ENCODE assay signal across 9 mouse cellular contexts in the genomic region with DNA sequence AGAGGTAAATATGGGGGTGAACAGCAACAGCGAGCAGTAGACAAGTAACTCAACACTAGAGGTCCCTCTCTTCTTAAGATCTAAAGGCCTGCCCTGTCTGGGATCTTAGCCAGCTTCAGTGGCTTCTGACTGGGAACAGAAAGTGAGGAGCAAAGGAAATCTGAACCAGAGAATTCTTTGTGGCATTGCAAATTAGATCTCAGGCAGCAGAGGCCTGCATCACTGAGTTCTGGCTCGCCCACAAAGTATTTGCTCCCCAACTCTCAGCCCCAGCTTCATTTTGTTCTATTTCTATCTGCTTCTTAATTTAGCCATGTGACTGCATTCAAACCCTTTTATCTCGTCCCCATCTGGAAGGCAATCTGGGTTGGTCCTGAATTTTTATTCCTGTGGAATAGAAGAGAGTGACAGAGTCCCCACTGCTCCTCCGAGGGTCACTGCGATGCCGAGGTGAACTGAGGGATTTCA.
A peak's percentile ranks its signal among the peaks of the same experiment; 100 is the strongest.
DNase-seq lines count a peak whose midpoint lies in the region; ATAC-seq and TF ChIP-seq lines count a peak whose summit lies in the region.
"Had no signal": no experiment of that assay in that cellular context is flagged by ENCODE, and none has a peak within 500 bp of the region (broad histone marks: within the 10 kb centered on the region; RNA-seq: fewer than 3 reads in every experiment).

No protein-coding gene starts in this region.

- H3K9ac ChIP-seq in kidney, embryonic 14.5 days (ENCODE audit: low read depth, low read length): no peak overlapping the region
- H3K9ac ChIP-seq: liver, embryonic 15.5 days had no signal

- ATAC-seq in kidney, embryonic 14.5 days (ENCODE audit: low FRiP score, low TSS enrichment): no peak

- intact Hi-C loops in left cerebral cortex, postnatal 25 days (cut with DNase I): loop anchor here (1.0 to 10.0 kb wide), 6 partner anchors 143 to 589 kb away; a partner anchor contains a TSS

- H3K36me3 ChIP-seq in kidney, embryonic 14.5 days (ENCODE audit: control insufficient read depth, insufficient read depth, low read length): no peaks in the 10 kb centered on the region
- no peaks in the 10 kb centered on the region for H3K36me3 ChIP-seq in kidney, adult 2 months (ENCODE audit: control insufficient read depth, insufficient read depth, low read length)
- H3K36me3 ChIP-seq: liver, embryonic 15.5 days had no signal

- no peaks in the 10 kb centered on the region for H3K9me3 ChIP-seq in kidney, embryonic 14.5 days (ENCODE audit: control insufficient read depth, low read length)
- H3K9me3 ChIP-seq: liver, embryonic 15.5 days had no signal

- H3K27ac ChIP-seq in kidney, embryonic 14.5 days (ENCODE audit: low read depth, low read length): no peak overlapping the region
- peak overlapping the region; percentile 43 for H3K27ac ChIP-seq in embryonic fibroblast, embryonic 13.5 days (ENCODE audit: insufficient read depth, low read length)
- no peak overlapping the region for H3K27ac ChIP-seq in kidney, adult 2 months (ENCODE audit: insufficient read depth, low read depth, low read length)
- H3K27ac ChIP-seq: liver, embryonic 15.5 days had no signal

- no peak for TF ChIP-seq CTCF in embryonic fibroblast, embryonic 13.5 days (IDR thresholded peaks at IDR 0.05; ENCODE audit: borderline replicate concordance, insufficient read depth, low read length)
- peak; percentile 23; the same call in 1 of the 2 replicates for TF ChIP-seq CTCF in kidney, adult 2 months (conservative IDR thresholded peaks at IDR 0.05; ENCODE audit: insufficient read depth, insufficient read length, low read depth, low read length)

- no peak for TF ChIP-seq POLR2A in embryonic fibroblast, embryonic 13.5 days (IDR thresholded peaks at IDR 0.05; ENCODE audit: low read depth, low read length)
- TF ChIP-seq POLR2A in kidney, adult 2 months (IDR thresholded peaks at IDR 0.05; ENCODE audit: low read depth, low read length): no peak

- no peaks in the 10 kb centered on the region for H3K4me1 ChIP-seq in kidney, embryonic 14.5 days (ENCODE audit: control insufficient read depth, insufficient read depth, low read length)
- peaks cover 5% of the 10 kb centered on the region; the same call in 1 of the 2 replicates for H3K4me1 ChIP-seq in embryonic fibroblast, embryonic 13.5 days (ENCODE audit: control insufficient read depth, insufficient read depth, low read length)
- H3K4me1 ChIP-seq in kidney, adult 2 months (ENCODE audit: control insufficient read depth, insufficient read depth, low read length): no peaks in the 10 kb centered on the region
- H3K4me1 ChIP-seq: liver, embryonic 15.5 days had no signal

- peak; percentile 15 for DNase-seq in kidney, adult 11 months
- peak; percentile 97 for DNase-seq in brain, adult 2 months (ENCODE audit: low read depth, low spot score)
- DNase-seq in kidney, adult 2 months: peak; percentile 50
- peak; percentile 73 to 95 for DNase-seq in left cerebral cortex, postnatal 25 days (ENCODE audit: low spot score in 2 of 2)
- DNase-seq in right cerebral cortex, postnatal 36 days (ENCODE audit: low spot score in 2 of 2): peak; percentile 56 to 83
- no peak for DNase-seq in c-Kit-positive CD71-positive TER-119-positive erythroid progenitor cells, embryonic 14.5 days (ENCODE audit: low spot score)

- no peak overlapping the region for H3K4me2 ChIP-seq in kidney, embryonic 14.5 days (replicated peaks; ENCODE audit: low read depth, low read length)
- H3K4me2 ChIP-seq: liver, embryonic 15.5 days had no signal

- H3K4me3 ChIP-seq in kidney, embryonic 14.5 days (ENCODE audit: low read length): no peak overlapping the region
- H3K4me3 ChIP-seq in embryonic fibroblast, embryonic 13.5 days (ENCODE audit: insufficient read depth, low read length): no peak overlapping the region
- H3K4me3 ChIP-seq in kidney, adult 2 months (ENCODE audit: insufficient read depth, low read depth, low read length): no peak overlapping the region
- H3K4me3 ChIP-seq: liver, embryonic 15.5 days had no signal

- 60% methylated on average over 6 of the region's 6 CpGs for WGBS in kidney, embryonic 14.5 days
- 49% methylated on average over 6 of the region's 6 CpGs for WGBS in kidney, adult 2 months

- no peaks in the 10 kb centered on the region for H3K27me3 ChIP-seq in kidney, embryonic 14.5 days (ENCODE audit: control insufficient read depth, insufficient read depth, low read length)
- no peaks in the 10 kb centered on the region for H3K27me3 ChIP-seq in kidney, adult 2 months (replicated peaks; ENCODE audit: control insufficient read depth, insufficient read depth, low read length)
- H3K27me3 ChIP-seq: liver, embryonic 15.5 days had no signal
